Mouse (Mus musculus) E14TG2a.4 (cell line): Measurements from ENCODE around the gene Perp.

Experiments used
- CTCF ChIP-seq: conservative IDR thresholded peaks from 2 replicates; pipeline ENCODE4 v1.5.1; 2014; ENCODE audit warnings: low read length
- NANOG ChIP-seq: IDR thresholded peaks from 2 replicates; pipeline ENCODE4 v1.6.1; 2014; ENCODE audit warnings: borderline replicate concordance, low read length, mixed read lengths
- POU5F1 ChIP-seq: IDR thresholded peaks from 2 replicates; pipeline ENCODE4 v1.6.1; 2014; ENCODE audit warnings: low read length, borderline replicate concordance

DNA sequence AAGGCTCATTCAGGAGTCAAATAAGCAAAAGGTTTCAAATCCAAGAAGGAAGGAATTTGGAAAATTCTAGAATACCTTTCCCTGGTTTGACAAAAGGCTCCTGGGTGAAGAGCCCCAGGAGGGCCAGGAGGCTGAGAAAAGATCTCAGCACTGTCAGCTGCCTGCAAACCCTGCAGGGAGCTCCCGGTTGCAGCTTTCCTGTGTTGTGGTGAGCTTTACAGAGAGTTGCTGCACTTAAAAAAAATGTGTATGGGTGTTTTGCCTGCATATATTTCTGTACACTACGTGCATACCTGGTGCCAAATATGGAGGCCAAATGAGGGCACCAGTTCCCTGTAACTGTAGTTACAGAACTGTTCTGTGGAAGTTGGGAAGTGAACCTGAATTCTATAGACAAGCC, 16.9 kb upstream of the Perp start:
- TF ChIP-seq CTCF, result no peak
- TF ChIP-seq NANOG, result no peak
- TF ChIP-seq POU5F1, result no peak
